Mouse (Mus musculus) megakaryocyte, embryonic 14.5 days (primary cell): ENCODE data around the gene Il17ra.

Source experiments
- FLI1 ChIP-seq: IDR thresholded peaks from 2 replicates; pipeline ENCODE4 v1.6.1; 2012; ENCODE audit warnings: low read length, inconsistent platforms, mixed read lengths
- GATA1 ChIP-seq: IDR thresholded peaks from 3 replicates; pipeline ENCODE4 v1.6.1; 2012; ENCODE audit warnings: mixed read lengths, low read length, inconsistent platforms, borderline replicate concordance

GRCm38 (mm10) chr6:120457751-120458150 lies 5.3 kb upstream of the Il17ra start:
- TF ChIP-seq GATA1 = no peak
- no peak for TF ChIP-seq FLI1
